Mouse (Mus musculus) ZHBTc4 (cell line): ENCODE data around the gene Pilra.
"Not testable (repeated sequence)": the region's sequence is repeated elsewhere in the genome, so short reads cannot be mapped to it uniquely, and the experiment has no call there.

Experiments
- DNase-seq: peaks from one replicate; pipeline ENCODE4 v3.0.0-alpha.2; 2011; ENCODE audit warnings: low read depth, low spot score

Pilra gene

GRCm38 (mm10) chr5:137835966-137836520 lies at the start of gene Pilra:
Pilra (minus strand) TSS chr5:137836281.
- not testable (repeated sequence) for DNase-seq

- no peak for DNase-seq
Measured at GRCm38 (mm10) chr5:137883345-137883744, 47.3 kb upstream of the Pilra start.

- no peak for DNase-seq
Measured at GRCm38 (mm10) chr5:137882922-137883321, 46.8 kb upstream of the Pilra start.

GRCm38 (mm10) chr5:137877860-137878259 lies 41.8 kb upstream of the Pilra start:
- peak; percentile 43 for DNase-seq

GRCm38 (mm10) chr5:137875054-137875453 lies 39.0 kb upstream of the Pilra start:
- DNase-seq = no peak

- DNase-seq = not testable (repeated sequence)
Measured at GRCm38 (mm10) chr5:137872381-137872702, 36.3 kb upstream of the Pilra start.

- not testable (repeated sequence) for DNase-seq
Measured at GRCm38 (mm10) chr5:137871644-137872380, 35.7 kb upstream of the Pilra start, which contains the start of gene Pilrb2. Pilrb2 (minus strand) TSS chr5:137871815.

- DNase-seq = not testable (repeated sequence)
Measured at GRCm38 (mm10) chr5:137868600-137868999, 32.5 kb upstream of the Pilra start.

- DNase-seq = not testable (repeated sequence)
Measured at GRCm38 (mm10) chr5:137864008-137864407, 27.9 kb upstream of the Pilra start.

GRCm38 (mm10) chr5:137857960-137858710 lies 22.1 kb upstream of the Pilra start, which contains the start of gene Pilrb1:
Pilrb1 (minus strand) TSS chr5:137858106.
- DNase-seq = not testable (repeated sequence)

GRCm38 (mm10) chr5:137856870-137857269 lies 20.8 kb upstream of the Pilra start:
- DNase-seq = not testable (repeated sequence)

- not testable (repeated sequence) for DNase-seq
Measured at GRCm38 (mm10) chr5:137854907-137855306, 18.8 kb upstream of the Pilra start.

- not testable (repeated sequence) for DNase-seq
Measured at GRCm38 (mm10) chr5:137850313-137850712, 14.2 kb upstream of the Pilra start.

GRCm38 (mm10) chr5:137837110-137837509 lies 1.0 kb upstream of the Pilra start:
- not testable (repeated sequence) for DNase-seq

GRCm38 (mm10) chr5:137836611-137837010 lies 530 bp upstream of the Pilra start:
- no peak for DNase-seq

GRCm38 (mm10) chr5:137833500-137833899 lies 2.6 kb downstream of the Pilra start:
- no peak for DNase-seq

- no peak for DNase-seq
Measured at GRCm38 (mm10) chr5:137831506-137831905, 4.6 kb downstream of the Pilra start.

- DNase-seq = no peak
Measured at GRCm38 (mm10) chr5:137831106-137831505, 5.0 kb downstream of the Pilra start.

GRCm38 (mm10) chr5:137830238-137830637 lies 5.8 kb downstream of the Pilra start:
- no peak for DNase-seq

GRCm38 (mm10) chr5:137828694-137829093 lies 7.4 kb downstream of the Pilra start:
- peak; percentile 5 for DNase-seq

- peak; percentile 10 for DNase-seq
Measured at GRCm38 (mm10) chr5:137826421-137826820, 9.7 kb downstream of the Pilra start.

GRCm38 (mm10) chr5:137825971-137826370 lies 10.1 kb downstream of the Pilra start:
- DNase-seq = no peak
